Mouse (Mus musculus) E14TG2a.4 (cell line): ENCODE measurements around the gene Cc2d2b.

Experiments used
- CTCF ChIP-seq: conservative IDR thresholded peaks from 2 replicates; pipeline ENCODE4 v1.5.1; 2014; ENCODE audit warnings: low read length
- NANOG ChIP-seq: IDR thresholded peaks from 2 replicates; pipeline ENCODE4 v1.6.1; 2014; ENCODE audit warnings: borderline replicate concordance, low read length, mixed read lengths
- POU5F1 ChIP-seq: IDR thresholded peaks from 2 replicates; pipeline ENCODE4 v1.6.1; 2014; ENCODE audit warnings: low read length, borderline replicate concordance

DNA sequence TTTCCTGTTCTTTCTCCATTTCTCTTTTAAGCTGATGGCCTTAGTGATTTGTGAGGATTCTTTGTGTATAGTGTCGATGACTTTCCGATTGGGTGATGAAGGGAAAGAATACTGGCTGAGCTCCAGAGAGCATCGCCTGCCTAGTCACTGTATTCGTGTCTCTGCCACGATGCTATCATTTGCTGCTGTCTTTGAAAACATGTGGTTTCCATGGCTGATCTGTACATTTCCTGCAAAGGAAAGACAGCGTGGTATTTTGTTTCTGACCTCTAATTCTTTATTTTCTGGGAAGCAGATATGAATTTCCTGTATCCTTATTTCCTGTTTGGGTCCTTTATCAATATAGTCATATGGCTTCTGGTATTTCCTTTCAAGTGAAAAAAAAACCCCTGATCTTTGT lies 91.8 kb downstream of the Cc2d2b start:
- no peak for TF ChIP-seq CTCF
- TF ChIP-seq NANOG: no peak
- no peak for TF ChIP-seq POU5F1
